Mouse (Mus musculus) neural tube, embryonic 13.5 days (tissue): ENCODE measurements around the gene Slc39a1. TPM values are rescaled to one million over a fixed set of nuclear protein-coding genes. Genes with fewer than 3 reads are reported as not detected.

Experiments used
- ATAC-seq: fragments of 200-750 bp; cut with Nextera tagmentation; 2 replicates; pipeline ENCODE4 v1.8.0; 2017; ENCODE audit warnings: low read depth, mild to moderate bottlenecking, moderate TSS enrichment, moderate library complexity
- H3K27ac ChIP-seq: fragments of 300-500 bp; sonication (generic); replicated peaks from 2 replicates; pipeline ENCODE4 v1.5.1; 2015; ENCODE audit warnings: moderate library complexity, mild to moderate bottlenecking, inconsistent platforms
- H3K27me3 ChIP-seq: fragments of 300-500 bp; sonication (generic); 2 replicates; pipeline ENCODE4 v1.6.1; 2015; ENCODE audit warnings: mild to moderate bottlenecking, inconsistent platforms
- H3K36me3 ChIP-seq: fragments of 300-500 bp; sonication (generic); 2 replicates; pipeline ENCODE4 v1.6.1; 2015; ENCODE audit warnings: mild to moderate bottlenecking, inconsistent platforms
- H3K4me1 ChIP-seq: fragments of 300-500 bp; sonication (generic); replicated peaks from 2 replicates; pipeline ENCODE4 v1.6.1; 2015; ENCODE audit warnings: inconsistent platforms
- H3K4me2 ChIP-seq: fragments of 300-500 bp; sonication (generic); 2 replicates; pipeline ENCODE4 v1.6.1; 2015; ENCODE audit warnings: inconsistent platforms, mild to moderate bottlenecking, moderate library complexity
- H3K4me3 ChIP-seq: fragments of 300-500 bp; sonication (generic); 2 replicates; pipeline ENCODE4 v1.5.1; 2015; ENCODE audit warnings: mild to moderate bottlenecking, inconsistent platforms
- H3K9ac ChIP-seq: fragments of 300-500 bp; sonication (generic); 2 replicates; pipeline ENCODE4 v1.6.1; 2015; ENCODE audit warnings: moderate library complexity, mild to moderate bottlenecking, inconsistent platforms
- H3K9me3 ChIP-seq: fragments of 300-500 bp; sonication (generic); 2 replicates; pipeline ENCODE4 v1.6.1; 2016; ENCODE audit warnings: inconsistent platforms
- WGBS: fragments of 180-500 bp; shearing (Covaris S2); methylation state at CpG from one replicate; pipeline ENCODE4 v1.1.7; 2015; 5-methylcytosine and 5-hydroxymethylcytosine counted together
- polyA plus RNA-seq: library from polyadenylated mRNA; unstranded; fragments of >200 nt; fragmentation: Nextera tagmentation; extraction: Ambion mirVana; gene quantifications from 2 replicates; pipeline ENCODE4 v1.2.1, GENCODE M21; 2015

The Slc39a1 gene
- polyA plus RNA-seq, 1 experiment from 2014 or later, result 54.8 TPM

DNA sequence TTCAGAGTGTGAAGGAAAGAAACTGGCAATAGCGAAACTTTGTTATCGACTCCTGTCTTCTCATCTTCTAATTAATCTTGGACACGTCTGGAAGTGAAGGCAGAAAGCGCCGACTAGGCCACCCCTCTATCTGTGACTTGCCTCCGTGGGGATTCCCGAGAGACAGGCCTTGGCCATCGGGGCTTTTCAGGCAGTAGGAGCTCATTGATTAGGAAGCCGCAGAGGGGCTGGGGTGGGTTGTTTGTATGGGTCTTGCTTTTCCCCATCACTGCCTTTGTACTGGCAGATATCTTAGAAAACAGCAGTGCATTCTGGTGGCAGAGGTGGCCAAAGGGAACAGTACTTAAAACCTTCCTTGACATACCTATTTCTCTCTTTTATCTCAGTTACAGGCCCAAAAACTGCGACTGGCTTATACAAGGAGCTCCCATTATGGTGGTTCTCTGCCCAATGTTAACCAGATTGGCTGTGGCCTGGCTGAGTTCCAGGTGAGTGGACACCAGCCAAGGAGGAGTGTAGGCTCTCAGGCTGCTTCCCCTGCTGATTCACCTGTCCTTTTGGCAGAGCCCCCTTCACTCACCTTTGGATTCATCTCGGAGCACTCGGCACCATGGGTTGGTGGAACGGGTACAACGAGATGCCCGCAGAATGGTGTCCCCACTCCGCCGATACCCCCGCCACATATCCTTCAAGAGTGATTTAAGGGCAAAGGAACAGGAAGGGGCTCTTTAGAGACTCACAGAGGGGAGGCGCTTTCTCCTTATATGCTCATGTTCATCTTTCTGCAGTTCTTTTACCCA lies 9.0 kb downstream of the Slc39a1 start:
- Histone ChIP-seq H3K9me3 (no peaks in the 10 kb centered on the region), H3K27me3 (no peaks in the 10 kb centered on the region), H3K4me2 (no peak overlapping the region), H3K36me3 (peaks cover 50% of the 10 kb centered on the region), H3K4me3 (no peak overlapping the region), H3K4me1 (peaks cover 28% of the 10 kb centered on the region), H3K9ac (no peak overlapping the region), H3K27ac (no peak overlapping the region)
- WGBS, result 91% methylated on average over 19 of the region's 19 CpGs
- no peak for ATAC-seq

DNA sequence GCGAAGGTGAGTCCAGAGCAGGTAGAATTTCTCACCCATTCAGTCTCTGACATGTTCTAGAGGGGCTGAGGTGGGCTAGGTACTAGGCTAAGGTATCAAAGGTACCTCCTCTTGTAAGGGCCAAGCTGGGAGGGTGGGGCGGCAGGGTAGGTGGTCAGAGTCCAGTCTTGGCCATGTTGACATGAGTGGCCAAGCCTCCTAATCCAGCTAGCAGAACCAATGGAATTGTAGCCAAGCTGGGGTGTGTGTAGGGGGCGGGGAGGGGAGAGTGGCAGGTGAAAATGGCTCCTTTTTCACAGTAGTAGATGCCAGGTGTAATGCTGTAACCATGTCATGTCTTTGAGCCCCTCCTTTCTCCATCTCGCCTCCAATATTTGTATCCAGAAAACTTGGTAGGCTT lies 10.5 kb downstream of the Slc39a1 start:
- 90% methylated on average over 4 of the region's 4 CpGs for WGBS

DNA sequence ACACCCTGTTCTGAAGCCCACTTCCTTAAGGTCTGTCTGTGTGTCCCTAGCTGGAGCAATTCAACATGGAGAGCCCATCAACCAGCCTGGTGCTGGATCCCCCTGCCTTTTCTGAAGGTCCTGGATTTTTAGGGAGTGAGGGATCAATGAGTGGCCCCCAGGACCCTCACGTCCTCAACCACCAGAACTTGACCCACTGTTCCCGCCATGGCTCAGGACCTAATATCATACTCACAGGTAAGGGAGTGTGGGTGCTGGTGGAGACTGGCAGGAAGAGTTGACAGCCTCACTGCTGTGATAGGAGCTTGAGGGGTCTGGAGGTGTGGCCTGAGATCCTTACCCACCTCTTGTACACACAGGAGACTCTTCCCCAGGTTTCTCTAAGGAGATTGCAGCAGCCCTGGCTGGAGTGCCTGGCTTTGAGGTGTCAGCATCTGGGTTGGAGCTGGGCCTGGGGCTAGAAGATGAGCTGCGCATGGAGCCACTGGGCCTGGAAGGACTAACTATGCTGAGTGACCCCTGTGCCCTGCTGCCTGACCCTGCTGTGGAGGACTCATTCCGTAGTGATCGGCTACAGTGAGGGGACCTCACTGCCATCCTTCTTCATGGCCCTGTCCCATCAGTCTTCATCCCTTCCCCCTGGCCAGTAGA lies 15.3 kb downstream of the Slc39a1 start:
- 90% methylated on average over 5 of the region's 5 CpGs for WGBS
- H3K4me1 ChIP-seq, result peaks cover 11% of the 10 kb centered on the region
- no peaks in the 10 kb centered on the region for H3K27me3 ChIP-seq
- no peak overlapping the region for H3K9ac ChIP-seq
- peaks cover 60% of the 10 kb centered on the region for H3K36me3 ChIP-seq
- H3K27ac ChIP-seq, result no peak overlapping the region
- ATAC-seq, result no peak
- no peak overlapping the region for H3K4me3 ChIP-seq
- no peaks in the 10 kb centered on the region for H3K9me3 ChIP-seq
- H3K4me2 ChIP-seq, result no peak overlapping the region

More for the DNA sequence above, 10.5 kb downstream of the Slc39a1 start:
- Histone ChIP-seq H3K27ac (no peak overlapping the region), H3K27me3 (no peaks in the 10 kb centered on the region), H3K4me3 (no peak overlapping the region), H3K9ac (no peak overlapping the region), H3K4me1 (peaks cover 23% of the 10 kb centered on the region), H3K9me3 (no peaks in the 10 kb centered on the region), H3K4me2 (no peak overlapping the region), H3K36me3 (peaks cover 66% of the 10 kb centered on the region)
- ATAC-seq, result no peak

DNA sequence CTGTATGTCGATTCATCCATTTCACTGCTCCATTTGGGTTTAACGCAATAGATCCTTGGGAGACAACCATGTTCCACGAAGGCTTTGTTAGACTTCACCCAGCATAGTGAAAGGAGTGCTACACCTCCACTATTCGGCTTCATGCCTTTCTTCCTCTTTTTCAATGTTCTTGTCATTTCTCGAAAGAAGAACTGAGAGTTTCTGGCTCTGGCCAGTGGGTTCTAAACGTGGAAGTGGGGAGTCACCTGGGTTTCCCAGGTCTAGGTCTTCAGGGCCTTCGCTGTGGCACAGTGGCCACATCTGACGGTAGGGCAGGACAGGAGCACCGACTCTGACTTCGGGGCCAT lies 16.7 kb downstream of the Slc39a1 start:
- Histone ChIP-seq H3K9ac (peak overlapping the region; percentile 93), H3K27ac (peak overlapping the region; percentile 96), H3K4me2 (peak overlapping the region; percentile 73), H3K36me3 (peaks cover 55% of the 10 kb centered on the region), H3K4me3 (peak overlapping the region; percentile 82), H3K9me3 (no peaks in the 10 kb centered on the region), H3K4me1 (peaks cover 11% of the 10 kb centered on the region), H3K27me3 (no peaks in the 10 kb centered on the region)
- 34% methylated on average over 10 of the region's 10 CpGs for WGBS
- no peak for ATAC-seq

DNA sequence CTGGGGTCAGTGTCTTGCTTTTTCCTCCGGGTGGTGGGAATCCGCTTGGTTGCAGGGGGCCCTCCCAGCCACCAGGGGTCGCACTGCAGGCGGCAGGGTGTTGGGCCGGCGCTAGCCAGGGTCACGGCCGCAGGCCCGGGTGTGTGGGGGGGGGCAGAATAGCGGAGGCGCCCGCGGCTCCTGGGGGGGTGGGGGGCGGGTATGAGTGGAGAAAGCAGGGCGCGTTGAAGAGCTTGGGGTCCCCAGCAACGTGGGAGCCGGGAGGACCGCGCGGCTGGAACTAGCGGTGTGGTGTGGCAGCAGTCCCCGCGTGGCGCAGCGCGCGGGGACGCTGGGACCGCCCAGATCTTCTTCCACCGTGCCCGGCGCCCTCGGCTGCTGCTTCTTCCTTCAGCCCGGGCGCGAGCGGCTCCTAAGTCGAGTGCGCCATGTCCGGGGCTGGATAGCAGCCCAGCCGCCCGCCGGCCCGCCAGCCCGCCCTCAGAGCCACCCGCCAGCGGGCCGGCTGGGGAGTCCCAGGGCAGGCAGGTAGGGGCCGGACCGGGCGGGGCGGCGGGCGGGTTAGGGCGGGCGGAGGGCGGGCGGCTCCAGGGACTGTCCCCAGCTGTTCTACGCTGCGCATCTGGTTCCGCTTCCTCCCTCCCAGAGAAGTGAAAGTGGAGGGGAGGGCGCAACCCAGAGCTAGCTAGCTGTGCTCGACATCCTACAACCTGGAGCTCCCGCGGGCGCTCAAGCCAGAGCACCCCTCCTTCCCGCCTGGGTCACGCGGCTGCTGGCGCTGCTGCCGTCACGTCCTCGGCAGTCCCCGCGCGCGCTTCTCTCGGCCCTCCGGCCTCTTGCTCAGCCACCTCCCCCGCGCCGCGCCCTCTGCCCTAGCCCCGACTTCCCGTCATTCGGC lies 17.3 kb downstream of the Slc39a1 start, which contains the start of gene Dennd4b:
Gene Dennd4b, plus strand, starts transcription at position 152 of the 898 bp plus-strand sequence.
- Histone ChIP-seq H3K36me3 (peaks cover 50% of the 10 kb centered on the region), H3K9me3 (no peaks in the 10 kb centered on the region), H3K9ac (peak within 1 kb of the TSS; percentile 93), H3K4me2 (peak within 1 kb of the TSS; percentile 73), H3K4me3 (peak within 1 kb of the TSS; percentile 82), H3K27ac (peak within 1 kb of the TSS; percentile 96), H3K27me3 (no peaks in the 10 kb centered on the region), H3K4me1 (peaks cover 11% of the 10 kb centered on the region)
- ATAC-seq, result peak; percentile 87
- WGBS, result under 1% methylated on average over 62 of the region's 87 CpGs

DNA sequence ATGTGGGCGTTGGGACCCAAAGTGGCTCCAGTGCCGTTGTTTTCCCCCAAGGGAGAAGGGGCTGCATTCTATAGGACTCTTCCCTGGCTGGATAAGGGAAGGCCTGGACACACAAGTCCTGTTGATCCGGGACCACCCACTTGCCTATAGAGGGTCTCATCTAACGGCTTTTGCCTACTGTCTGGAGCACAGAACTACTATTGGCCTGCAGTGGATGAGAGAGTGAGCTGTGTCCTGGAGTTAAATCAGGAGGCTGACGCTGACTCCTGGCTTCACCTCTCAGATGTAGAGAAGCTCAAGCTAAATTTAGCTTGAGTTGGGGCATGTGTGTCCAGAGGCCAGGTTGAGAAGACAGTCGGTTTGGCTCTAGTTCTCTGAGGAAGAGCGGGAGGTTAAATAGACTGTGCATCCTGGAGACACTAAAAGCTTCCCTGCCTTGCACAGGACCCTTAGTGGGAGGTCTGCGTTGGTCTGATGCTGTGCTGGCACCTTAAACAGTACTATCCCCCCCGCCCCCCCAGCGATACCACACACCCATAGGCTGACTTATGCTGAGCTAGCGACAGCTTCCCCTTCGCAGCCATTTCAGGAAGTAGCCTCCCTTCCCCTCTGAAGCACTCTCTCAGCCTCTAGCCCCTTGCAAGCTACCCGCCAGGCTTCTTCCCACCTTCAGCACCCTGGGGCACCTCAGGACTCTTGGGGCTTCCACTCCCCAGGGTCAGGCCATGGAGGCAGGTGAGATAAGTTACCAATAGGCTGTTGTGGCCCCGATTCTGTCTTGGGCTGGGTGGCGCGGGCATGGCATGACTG lies 18.2 kb downstream of the Slc39a1 start:
- peak overlapping the region; percentile 96 for H3K27ac ChIP-seq
- H3K27me3 ChIP-seq, result no peaks in the 10 kb centered on the region
- peak overlapping the region; percentile 93 for H3K9ac ChIP-seq
- H3K36me3 ChIP-seq, result peaks cover 50% of the 10 kb centered on the region
- no peaks in the 10 kb centered on the region for H3K9me3 ChIP-seq
- peak overlapping the region; percentile 73 for H3K4me2 ChIP-seq
- peaks cover 11% of the 10 kb centered on the region for H3K4me1 ChIP-seq
- H3K4me3 ChIP-seq, result peak overlapping the region; percentile 82
- peak; percentile 51 for ATAC-seq
- WGBS, result 29% methylated on average over 16 of the region's 16 CpGs

DNA sequence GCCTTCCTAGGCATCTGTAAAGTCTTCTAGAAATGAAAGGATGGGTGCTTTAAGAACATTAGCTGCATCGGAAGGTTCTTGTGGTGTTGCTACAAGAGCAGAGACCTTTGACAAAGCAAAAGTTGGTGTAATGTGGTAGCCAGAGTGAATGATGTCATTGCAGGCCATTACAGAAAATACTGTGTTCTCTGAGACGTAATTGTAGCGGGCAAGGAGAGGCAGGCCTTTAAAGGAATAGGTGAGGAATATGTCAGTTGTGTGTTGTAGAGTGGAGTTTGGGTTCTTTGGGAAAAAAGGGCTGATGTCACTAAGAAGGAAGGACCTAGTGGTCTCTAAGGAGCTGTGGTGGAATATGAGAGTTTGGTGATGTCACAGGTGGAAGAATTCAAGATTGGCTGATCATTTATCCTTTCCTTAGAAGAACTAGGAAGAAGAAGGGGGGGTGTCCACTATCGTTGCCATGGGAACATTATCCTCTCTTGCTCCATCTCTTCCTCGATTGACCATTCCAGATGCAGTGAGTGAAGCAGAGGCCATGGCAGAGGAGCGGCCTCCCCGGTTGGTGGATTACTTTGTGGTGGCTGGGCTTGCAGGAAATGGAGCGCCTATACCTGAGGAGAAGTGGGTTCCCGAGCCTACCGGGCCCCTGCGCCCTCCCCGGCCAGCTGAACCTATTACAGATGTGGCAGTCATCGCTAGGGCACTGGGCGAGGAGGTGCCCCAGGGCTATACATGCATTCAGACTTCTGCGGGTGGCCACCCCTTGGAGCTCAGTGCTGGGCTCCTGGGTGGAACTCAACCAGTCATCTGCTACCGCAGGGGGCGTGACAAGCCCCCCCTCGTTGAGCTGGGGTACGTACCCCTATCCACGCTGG lies 19.2 kb downstream of the Slc39a1 start:
- Histone ChIP-seq H3K9me3 (no peaks in the 10 kb centered on the region), H3K4me2 (peak overlapping the region; percentile 73; the same call in 1 of the 2 replicates), H3K36me3 (peaks cover 49% of the 10 kb centered on the region), H3K27ac (no peak overlapping the region; the same call in 1 of the 2 replicates), H3K27me3 (no peaks in the 10 kb centered on the region), H3K4me1 (peaks cover 11% of the 10 kb centered on the region), H3K4me3 (0 out of 2 replicates have a peak overlapping the region, but pooled peaks have one; percentile 82), H3K9ac (0 out of 2 replicates have a peak overlapping the region, but pooled peaks have one; percentile 93)
- 93% methylated on average over 20 of the region's 20 CpGs for WGBS
- ATAC-seq, result no peak

DNA sequence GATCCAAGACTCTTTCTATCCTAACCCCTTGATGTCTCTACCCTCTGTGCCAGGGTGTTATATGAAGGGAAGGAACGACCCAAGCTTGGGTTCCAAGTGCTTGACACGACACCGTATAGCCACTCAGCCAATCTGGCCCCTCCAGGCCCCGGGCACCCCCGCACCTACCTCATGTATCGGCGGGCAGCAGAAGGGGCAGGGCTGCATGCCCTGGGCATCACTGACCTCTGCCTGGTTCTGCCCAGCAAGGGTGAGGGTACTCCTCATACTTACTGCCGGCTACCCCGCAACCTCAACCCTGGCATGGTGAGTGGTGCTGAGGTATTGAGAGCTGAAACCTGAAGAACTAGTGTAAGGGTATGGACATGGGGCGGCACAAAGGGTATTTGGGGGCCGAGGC lies 20.2 kb downstream of the Slc39a1 start:
- H3K27me3 ChIP-seq, result no peaks in the 10 kb centered on the region
- no peak overlapping the region for H3K27ac ChIP-seq
- peaks cover 49% of the 10 kb centered on the region for H3K36me3 ChIP-seq
- ATAC-seq, result no peak
- no peak overlapping the region for H3K9ac ChIP-seq
- 95% methylated on average over 11 of the region's 11 CpGs for WGBS
- no peaks in the 10 kb centered on the region for H3K9me3 ChIP-seq
- no peak overlapping the region for H3K4me2 ChIP-seq
- peaks cover 11% of the 10 kb centered on the region for H3K4me1 ChIP-seq
- no peak overlapping the region for H3K4me3 ChIP-seq

DNA sequence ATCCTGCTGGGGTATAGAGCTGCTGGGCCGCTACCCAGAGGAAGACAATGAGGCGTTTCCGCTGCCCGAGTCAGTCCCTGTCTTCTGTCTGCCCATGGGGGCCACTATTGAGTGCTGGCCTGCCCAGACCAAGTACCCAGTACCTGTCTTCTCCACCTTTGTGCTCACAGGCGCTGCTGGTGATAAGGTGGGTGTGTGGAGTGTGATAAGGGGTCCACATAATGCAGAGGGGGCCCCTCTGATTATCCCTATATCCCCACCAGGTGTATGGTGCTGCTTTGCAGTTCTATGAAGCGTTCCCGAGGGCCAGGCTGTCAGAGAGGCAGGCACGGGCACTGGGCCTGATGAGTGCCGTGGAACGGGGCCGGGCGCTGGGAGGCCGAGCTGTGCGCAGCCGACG lies 21.0 kb downstream of the Slc39a1 start:
- ATAC-seq, result no peak
- Histone ChIP-seq H3K4me3 (no peak overlapping the region), H3K9me3 (no peaks in the 10 kb centered on the region), H3K36me3 (peaks cover 49% of the 10 kb centered on the region), H3K4me2 (no peak overlapping the region), H3K27ac (no peak overlapping the region), H3K9ac (no peak overlapping the region), H3K4me1 (peaks cover 11% of the 10 kb centered on the region), H3K27me3 (no peaks in the 10 kb centered on the region)
- WGBS, result 87% methylated on average over 16 of the region's 16 CpGs

DNA sequence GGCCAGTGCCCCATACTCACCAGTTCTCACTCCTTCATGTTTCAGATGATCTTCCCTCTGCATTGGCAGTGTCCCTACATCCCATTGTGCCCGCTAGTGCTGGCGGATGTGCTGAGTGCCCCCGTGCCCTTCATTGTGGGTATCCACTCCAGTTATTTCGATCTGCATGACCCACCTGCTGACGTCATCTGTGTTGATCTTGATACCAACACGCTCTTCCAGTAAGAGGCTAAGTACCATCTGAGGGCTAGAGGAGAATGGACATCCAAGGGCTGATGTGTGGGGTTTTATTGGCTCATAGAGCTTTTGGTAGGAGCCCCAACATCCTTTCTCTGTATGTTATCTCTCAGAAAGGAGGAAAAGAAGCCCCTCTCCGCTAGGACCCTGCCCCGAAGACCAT lies 22.8 kb downstream of the Slc39a1 start:
- peaks cover 11% of the 10 kb centered on the region for H3K4me1 ChIP-seq
- H3K9ac ChIP-seq, result no peak overlapping the region
- H3K9me3 ChIP-seq, result no peaks in the 10 kb centered on the region
- no peak overlapping the region for H3K4me2 ChIP-seq
- H3K36me3 ChIP-seq, result peaks cover 60% of the 10 kb centered on the region
- no peak overlapping the region for H3K4me3 ChIP-seq
- no peaks in the 10 kb centered on the region for H3K27me3 ChIP-seq
- H3K27ac ChIP-seq, result no peak overlapping the region
- no peak for ATAC-seq
- WGBS, result 94% methylated on average over 8 of the region's 8 CpGs
